Mouse (Mus musculus) adrenal gland, adult 2 months (tissue): ENCODE data around the gene Dpm3. TPM values are rescaled to one million over a fixed set of nuclear protein-coding genes. Genes with fewer than 3 reads are reported as not detected.

Experiments
- DNase-seq: peaks from one replicate; pipeline ENCODE4 v3.0.0; 2021
- polyA plus RNA-seq: library from polyadenylated mRNA; depleted of rRNA; stranded (reverse); fragments of >200 nt; gene quantifications from 2 replicates; pipeline ENCODE4 v1.2.3, GENCODE M21; 2012
- total RNA-seq, 2 experiments: library from RNA; stranded (reverse); gene quantifications; 2 replicates each; pipeline ENCODE4 v1.2.3; 2021

Dpm3 gene
- total and polyA plus RNA-seq, 3 experiments: 134 to 509 (median 150) TPM

DNA sequence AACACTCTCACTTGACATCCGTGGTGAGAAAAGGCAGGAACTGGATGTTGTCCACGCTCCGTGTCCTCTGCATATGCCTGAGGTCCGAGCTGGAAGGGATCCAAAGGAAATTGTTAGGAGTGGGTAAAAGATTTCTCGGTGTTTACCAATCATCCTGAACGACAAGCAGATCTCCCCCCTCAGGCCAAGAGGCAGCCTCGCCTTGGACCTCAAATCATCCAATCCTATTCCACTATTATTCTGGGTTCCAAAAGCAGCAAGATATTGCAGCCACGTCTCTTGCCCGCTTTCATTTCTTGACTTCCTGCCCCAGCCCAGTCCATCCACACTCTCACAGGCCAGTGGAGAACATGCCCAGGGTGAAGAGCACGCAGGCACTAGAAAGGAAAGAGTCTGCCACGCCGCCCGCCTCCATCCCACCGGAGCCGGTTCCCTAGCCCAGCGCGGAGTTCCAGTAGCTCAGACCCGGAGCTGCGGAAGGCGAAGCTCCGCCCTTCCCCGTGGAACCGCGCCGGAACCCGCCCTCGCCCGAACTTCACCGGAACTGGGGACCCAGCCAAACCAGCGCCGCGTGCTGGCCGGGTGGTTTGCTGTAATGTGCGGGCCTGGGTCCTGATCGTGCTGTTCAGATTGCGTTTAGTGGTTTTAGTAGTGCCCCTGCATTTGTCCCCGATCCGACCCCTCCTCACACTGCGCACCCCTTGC is 11.0 kb downstream of the Dpm3 start, which contains the start of gene Slc50a1:
Gene Slc50a1 (minus strand): TSS at position 520 of the 705 bp plus-strand sequence.
- DNase-seq: peak; percentile 94

DNA sequence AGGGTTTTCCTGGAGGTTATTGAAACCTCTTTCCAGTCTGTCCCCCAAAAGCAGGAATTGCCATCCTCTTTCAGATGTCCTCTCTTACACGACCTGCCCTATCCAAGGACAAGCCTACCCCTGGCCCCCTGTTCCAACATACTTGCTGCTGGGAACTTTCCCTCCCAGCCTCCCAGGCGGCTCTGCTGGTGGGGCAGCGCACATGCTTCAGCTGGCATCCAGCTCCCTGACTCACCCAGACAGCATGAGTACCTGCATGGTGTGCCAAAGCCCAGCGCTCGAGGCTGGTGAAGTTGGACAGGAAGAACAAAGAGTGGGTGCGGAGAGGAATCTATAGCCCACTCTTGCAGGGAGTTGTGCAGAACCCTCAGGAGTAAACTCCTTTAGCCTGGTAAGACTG is 11.7 kb downstream of the Dpm3 start:
- peak; percentile 79 for DNase-seq

DNA sequence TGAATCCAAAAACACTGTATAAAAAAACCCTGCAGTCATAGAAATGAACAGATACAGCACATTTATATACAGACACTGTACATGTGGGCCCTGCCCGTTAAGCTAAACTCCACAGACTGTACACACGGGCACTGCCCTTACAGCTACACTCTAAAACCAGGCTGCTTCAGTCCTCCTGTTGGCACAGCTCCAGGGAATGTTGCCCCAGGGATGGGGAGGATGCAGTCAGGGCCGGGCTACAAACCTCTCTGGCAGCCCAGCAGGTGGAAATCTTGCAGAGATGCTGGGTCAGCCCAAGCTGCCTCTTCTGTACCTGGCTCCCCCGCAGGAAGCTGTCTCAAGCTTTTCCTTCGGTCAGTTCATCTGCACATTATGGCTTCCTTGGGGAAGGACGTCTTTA is 12.6 kb downstream of the Dpm3 start:
- DNase-seq: no peak

DNA sequence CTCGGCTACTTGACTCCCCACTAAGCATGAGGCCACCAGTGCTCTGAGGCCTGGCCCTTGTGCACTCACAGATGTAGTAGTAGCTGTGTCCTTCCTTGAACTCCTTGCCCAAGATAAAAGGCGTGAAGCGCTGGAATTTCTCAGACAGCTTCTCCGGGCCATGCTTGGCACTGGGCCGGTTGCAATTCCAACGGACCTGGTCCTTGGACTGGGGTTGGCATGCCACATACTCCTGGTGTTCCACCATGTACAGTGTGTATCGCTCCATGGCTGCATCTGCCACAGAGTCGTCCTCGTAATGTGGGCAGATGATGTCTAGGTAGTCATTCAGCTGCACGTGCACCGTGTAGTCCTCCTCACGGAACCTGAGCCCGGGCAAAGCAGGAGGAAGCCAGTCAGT is 16.9 kb downstream of the Dpm3 start:
- no peak for DNase-seq

DNA sequence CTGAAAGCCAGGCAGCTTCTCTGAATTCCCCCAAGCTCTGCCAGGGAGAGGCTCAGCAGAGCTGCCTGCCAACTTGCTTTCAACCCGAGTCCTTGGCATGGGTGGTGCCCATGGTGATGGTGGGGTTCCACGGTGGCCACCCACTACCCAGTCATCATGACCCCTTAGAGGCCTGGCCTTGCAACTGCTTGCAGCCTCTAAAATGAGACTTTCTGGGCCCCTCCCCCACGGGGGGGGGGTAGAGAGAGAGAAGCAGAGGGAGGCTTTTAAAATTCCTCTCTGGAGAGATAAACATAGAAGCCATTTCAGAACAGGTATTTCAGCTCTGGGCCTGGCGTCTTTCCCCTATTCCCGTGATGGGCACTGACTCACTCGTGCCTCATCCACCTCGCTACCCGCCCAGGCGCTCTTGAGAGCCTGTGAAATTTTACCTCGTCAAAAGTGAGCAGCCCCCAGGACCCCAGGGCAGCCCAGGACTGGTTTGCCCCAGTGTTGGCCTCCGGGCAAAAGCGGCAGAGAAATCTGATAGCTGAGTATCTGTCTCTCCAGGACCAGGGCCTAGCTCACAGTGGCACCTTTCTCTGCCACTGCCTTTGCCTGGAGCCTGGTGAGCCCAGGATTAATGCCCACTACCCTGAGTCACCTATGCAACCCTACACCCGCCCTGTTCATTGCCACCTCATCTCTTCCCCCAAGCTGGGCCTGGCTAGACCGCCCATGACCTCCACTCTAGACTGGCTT is 18.3 kb downstream of the Dpm3 start:
- DNase-seq: no peak

DNA sequence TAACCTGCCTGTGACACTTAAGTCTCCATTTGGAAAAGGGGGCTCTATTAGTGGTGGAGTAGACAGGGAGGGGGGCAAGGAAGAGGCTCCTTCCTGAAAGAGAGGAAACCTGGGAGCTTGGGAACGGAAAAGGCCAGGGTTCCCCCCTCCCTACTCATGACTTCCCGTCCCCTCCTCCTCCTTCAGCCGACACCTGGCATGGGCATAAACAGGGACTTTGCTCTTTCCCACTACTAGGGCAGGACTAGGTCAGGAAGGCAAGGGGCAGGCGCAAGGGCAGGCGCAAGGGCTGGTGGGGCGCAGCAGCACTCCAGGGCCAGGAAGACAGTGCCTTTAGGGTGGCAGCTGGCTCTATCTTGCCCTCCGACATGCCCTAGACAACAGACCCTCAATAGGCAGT is 18.9 kb downstream of the Dpm3 start:
- DNase-seq: peak; percentile 73

DNA sequence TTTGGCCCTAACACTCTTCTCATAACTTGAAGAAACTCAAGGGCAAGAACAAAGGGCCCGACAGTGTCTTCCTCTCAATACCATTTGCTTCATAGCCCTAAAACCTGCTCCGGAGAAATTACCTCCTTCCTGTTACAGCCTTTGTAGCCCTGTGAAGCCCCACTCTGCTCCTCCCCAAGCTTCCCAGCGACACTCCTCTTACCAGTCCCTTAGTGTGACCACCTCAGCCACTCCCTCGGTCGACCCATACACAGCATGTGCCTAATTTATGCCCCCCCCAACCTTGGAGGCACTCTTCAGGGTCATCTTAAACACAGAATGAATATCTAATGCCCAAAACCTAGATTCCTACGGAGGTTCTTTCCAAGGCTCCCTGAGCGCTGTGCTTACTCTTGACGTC is 19.5 kb downstream of the Dpm3 start:
- DNase-seq: no peak

DNA sequence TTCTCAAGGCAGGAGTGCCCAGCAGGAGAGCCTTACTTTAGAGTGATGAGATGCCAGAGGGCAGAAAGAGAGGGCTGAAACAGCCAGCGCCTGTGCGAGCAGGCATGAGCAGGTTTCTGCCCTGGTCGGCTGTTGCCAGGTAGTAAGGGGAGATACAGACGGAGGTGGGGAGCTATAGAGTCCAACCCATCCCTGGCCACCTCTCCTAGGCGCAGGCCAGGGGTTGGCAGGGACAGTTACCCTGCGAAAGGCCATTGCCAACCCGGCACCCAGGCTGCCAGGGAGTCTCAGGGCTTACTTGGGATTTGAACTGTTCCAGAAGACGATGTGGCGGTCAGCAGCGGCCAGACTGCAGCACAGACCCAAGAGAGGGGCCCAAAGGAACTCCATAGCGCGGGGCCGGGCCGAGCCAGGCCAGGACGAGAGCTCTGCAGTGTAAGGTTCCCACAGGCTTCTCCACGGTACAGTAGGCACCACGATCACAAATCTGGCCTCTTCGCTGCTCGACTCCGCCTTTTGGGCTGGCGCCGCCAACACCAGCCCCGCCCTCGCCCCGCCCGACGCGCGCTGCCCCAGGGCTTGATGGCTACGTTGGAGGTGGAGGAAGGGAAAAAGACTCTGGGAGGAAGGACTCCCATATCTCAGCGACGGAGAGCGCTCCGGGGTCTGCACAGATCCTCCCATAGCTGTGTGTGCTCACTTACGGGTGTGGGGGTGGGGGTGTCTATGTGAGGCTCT is 20.2 kb downstream of the Dpm3 start:
- DNase-seq: peak; percentile 94

DNA sequence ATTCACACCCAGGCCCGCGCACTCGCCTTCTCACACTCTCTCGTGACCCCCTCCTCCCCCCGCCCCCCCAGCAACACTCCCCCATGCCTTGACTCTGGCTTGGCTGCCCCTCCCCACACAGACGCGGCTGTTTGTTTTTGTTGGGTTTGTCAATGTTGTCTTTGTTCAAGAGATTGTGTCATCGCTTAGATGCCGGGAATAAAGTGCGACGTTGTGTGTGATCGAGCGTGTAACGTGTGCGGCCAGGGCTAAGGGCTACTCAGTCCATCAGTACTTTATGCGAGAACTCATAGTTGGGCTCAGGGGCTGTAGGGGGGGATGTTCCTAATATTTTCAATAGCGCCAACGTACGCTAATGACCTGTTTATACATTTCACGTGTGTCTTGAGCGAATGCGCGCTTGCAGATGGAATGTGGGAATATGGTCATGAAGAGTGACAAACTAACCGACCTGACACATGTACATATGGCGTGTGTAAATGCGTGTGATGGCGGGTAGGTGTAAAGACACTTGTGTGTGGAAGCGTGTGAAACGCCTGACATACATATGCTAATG is 21.0 kb downstream of the Dpm3 start:
- DNase-seq: peak; percentile 42

DNA sequence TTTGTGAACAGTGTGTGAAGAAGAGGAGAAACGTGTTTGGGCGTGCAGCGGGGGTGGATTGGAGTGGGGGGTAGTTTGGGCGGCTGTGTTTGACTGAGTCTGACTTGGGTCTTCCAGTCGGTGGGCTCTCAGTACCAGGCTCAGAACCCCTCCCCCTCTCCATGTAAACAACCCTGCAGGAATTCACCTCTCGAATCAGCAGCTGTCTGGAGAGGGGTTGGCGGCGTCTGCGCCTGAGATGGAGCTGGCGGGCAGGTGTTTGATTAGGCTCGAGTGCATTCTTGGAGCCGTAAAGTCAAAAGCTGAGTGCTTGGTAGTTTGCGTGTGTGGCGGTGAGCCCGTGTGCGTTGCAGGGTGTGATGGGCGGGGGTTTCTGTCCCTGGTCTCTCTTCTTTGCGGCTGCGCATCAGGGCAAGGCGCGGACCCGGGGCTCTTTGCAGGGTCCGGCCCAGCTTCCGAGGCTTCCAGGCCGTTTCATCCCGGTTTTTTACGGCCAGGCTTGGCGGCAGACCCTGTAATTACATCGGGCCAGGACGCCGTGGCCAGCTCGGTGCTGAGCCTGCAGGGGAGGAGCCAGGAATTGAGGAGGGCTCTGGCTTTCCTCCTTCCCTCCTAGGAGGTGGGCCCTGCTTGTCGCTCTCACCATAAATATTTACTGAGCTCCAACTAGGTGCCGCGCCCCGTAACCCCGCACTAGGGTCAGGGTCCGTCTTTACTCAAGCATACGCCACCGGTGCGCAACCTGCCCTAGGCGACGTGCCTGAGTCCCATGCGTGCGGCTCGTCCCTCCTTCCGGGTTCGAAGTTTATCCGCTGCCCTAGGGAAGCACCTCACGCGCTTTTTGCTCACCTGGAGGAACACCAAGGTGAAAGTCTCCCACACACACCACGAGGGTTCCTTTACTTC is 21.7 kb downstream of the Dpm3 start, which contains the start of gene Efna1:
Gene Efna1 (minus strand): TSS at position 537 of the 906 bp plus-strand sequence.
- peak; percentile 74 for DNase-seq

DNA sequence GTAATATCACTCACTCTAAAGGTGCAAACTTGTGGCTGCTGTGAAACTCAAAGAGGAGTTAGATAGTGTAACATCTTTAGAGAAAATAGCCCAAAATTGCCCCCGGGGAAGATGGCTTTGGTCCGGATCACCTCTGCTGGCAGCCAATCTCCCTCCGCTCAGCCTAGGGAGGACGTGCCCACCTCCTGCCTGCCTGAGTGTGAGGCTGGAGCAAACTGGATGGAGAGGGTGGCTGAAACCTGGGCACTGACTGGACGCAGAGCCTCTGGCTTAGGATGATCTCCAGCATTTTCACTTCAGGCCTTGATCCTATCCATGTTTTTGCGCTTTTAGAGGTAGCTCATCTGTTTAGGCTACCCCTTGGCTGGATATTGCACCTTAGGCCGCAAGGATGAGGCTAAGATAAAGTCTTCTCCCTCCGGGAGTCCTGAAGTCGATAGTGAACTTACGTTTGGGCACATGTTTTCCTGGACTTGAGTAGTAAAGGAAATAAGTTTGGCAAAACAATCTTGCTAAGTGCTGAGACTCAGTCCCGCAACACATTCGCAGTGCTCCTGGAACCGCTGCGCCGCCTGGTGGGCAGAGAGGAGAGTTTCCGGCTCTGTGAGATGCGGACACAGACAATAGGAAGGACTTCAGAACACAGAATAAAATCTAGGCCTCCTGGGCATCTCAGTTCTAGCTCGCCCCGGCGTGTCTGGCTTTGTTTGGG is 22.6 kb downstream of the Dpm3 start:
- DNase-seq: peak; percentile 84

DNA sequence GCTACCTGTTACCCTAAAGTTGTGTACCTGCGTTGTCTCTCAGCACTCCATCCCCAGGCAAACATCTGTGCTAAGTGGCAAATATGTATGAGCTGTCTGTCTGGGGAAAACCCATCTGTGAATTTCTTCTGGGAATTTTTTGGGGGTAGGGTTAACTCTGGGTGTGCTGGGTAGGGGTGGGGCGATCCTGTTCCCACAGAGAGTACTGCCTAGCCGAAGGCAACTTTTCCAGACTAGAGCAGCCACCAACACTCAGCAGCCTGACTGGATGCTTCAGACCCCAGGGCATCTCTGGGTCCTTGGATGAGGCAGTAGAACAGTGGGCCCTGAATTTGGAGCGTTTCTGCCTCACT is 23.1 kb downstream of the Dpm3 start:
- no peak for DNase-seq

DNA sequence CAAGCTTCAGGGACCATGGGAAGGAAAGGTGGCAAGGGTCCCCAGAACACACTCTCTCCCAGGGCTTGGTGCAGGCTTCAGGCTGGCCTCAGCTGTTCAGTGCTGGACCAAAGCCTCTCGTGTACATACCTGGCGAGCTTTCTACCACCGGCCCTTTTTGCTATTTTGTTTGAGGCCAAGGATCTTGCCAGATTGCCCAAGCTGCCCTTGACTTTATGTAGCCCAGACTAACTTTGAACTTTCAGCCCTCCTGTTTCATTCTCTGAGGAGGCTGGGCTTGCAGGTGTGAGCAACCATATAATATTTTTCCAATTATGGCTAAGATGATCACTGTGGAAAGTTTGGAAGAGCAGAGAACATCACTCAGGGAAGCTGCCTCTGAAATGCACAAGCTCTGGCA is 25.1 kb downstream of the Dpm3 start:
- no peak for DNase-seq

DNA sequence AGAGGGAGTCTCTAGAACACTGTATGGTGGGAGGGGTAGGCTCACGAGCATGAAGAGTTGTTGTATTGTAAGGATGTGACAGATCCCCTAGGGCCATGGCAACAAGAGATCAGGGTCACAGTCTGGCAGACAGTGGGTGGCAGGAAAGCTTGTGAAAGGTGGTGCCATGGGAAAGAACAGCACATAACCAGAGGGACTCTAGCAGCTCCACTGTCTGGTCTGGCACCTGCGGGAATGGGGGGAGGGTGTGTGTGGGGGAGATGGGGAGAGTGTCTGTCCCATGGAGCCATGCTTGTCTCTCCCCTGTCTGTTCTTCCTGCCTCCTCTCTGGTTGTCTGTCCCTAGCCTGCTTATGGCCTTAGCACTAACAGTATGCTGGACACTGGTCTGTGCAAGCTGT is 26.4 kb downstream of the Dpm3 start:
- DNase-seq: no peak

DNA sequence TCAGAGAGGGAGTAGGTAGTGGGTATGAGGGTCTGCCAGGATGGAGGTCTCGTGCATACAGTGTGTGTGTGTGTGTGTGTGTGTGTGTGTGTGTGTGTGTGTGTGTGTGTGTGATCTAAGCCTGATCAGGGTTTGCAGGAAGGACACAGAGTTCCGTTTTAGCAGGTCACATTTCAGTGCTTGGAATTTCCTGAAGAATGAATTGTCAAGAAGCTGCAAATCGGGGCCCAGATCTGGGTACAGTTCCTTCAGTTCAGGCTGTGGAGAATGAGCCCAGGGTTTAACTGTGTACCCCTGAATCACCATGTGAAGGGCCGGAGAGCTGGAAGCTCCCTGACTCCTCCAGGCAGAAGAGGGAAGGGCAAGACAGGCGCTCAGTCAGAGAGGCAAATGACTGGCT is 28.1 kb downstream of the Dpm3 start:
- DNase-seq: no peak

DNA sequence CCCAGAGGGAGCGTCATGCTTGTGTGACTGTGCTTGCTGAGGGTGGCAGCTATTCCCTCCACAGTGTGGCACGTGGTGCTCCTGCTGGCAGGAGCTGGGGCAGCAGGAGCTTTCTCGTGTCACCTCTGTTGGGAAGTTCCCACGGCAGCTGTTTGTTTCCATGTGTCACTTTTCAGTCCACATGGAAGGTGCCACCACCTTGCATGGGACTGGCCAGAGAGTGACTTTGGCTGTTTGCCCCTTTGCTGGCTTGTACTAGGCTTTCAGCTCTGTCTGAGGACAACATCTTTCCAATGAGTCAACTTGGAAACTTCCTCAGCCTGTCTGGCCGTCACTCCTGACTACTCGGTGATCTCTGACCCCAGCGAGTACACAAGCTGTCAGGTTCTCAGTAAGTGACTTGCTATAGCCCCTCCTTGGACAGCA is 29.4 kb downstream of the Dpm3 start:
- DNase-seq: peak; percentile 26

DNA sequence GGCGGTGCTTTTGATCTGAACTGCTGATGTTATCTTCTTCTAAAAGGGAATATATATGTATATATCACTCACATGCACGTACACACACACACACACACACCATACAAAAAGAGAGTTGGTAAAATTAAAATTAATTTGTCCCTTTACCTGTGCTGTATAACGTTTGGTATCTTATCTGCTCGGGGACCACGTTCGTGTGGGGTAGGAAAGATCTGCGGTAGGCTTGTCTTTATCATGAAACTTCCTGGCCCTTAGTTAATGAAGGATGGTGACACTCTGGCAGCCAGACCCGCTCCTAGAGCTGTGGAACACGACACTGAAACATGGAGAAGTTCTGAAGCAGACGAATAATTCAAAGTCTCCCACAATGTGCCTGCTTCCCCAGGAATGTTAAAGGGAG is 32.7 kb downstream of the Dpm3 start:
- DNase-seq: no peak

DNA sequence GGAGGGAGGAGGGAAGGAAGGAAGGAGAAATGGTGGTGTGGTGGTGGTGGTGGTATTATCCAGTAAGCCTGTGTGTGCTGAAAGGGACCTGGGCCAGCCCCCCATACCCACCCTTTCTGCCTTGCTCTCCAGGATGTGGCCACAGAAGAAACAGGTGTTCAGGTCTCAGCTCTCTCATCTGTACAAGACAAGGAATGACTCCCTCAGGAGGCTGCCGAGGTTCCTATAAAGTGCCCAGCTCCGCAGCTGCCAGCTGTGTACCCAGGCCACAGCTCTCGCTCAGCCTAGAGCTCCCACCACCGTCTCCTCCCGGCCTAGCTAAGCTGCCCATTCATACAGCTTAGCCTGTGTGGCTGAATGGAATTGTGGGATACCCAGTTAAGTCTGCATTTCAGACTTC is 33.1 kb downstream of the Dpm3 start:
- no peak for DNase-seq

DNA sequence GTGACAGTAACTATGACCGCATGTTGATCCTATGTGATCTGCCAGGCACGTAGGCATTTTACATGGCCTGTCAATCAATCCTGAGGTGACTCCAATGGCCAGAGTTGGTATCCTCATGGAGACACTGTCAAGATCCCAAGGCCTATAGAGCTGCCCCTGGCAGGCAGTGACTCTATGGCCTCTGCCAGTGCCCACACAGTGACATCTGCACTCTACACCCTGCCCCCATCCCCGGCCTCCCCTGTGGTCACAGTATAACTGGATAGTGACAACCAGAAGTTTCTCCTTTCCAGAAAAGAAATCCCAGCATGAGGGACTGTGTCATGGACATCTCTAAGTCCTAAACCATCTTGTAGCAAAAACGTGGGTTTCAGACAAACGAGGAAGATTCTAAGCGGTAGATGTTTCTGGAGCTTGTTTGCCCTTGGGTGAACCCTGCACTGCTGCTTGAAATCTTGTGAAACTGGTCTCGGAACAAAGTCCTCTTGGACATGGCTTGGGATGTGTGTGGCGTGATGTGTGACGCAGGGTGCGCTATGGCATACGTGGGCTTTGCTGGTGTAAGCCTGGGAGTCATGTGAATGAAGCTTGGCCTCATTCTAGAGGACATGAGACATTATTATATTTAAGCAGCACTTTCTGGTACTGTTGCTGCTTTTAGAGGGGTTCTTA is 34.2 kb downstream of the Dpm3 start:
- DNase-seq: no peak

DNA sequence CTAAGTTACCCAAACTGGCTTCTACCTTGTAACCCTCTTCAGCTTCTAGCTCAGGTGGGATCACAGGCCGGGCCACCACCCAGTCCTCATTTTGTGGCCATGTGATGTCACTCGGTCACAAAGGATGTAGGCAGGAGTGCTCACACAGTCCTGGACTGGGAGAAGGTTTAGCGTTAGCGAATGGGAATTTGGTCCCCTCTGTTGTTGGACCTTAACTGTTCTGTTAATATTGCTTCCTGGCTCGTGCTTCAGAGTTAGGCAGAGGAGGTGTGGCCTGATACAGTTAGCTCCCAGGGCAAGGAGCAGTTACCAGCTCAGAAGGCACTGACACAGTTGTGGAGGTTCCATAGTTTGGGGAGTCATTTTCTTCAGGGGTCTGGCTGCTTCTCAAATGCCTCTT is 35.0 kb downstream of the Dpm3 start:
- DNase-seq: no peak
